Mouse (Mus musculus) midbrain, embryonic 14.5 days (tissue): Measurements from ENCODE around the gene Grem1. TPM values are rescaled to one million over a fixed set of nuclear protein-coding genes. Genes with fewer than 3 reads are reported as not detected.

Experiments
- ATAC-seq: fragments of 200-750 bp; cut with Nextera tagmentation; 2 replicates; pipeline ENCODE4 v1.8.0; 2017; ENCODE audit warnings: moderate number of reproducible peaks, moderate library complexity; ENCODE audit not compliant: low FRiP score, low TSS enrichment
- DNase-seq: peaks from one replicate; pipeline ENCODE4 v3.0.0-alpha.2; 2015
- H3K27ac ChIP-seq: fragments of 300-500 bp; sonication (generic); replicated peaks from 2 replicates; pipeline ENCODE4 v1.5.1; 2014; ENCODE audit warnings: mild to moderate bottlenecking, low read depth, low read length, moderate library complexity
- H3K27me3 ChIP-seq: fragments of 300-500 bp; sonication (generic); 2 replicates; pipeline ENCODE4 v1.6.1; 2014; ENCODE audit warnings: low read length, control low read depth, mixed read lengths; ENCODE audit not compliant: control insufficient read depth, insufficient read depth
- H3K36me3 ChIP-seq: fragments of 300-500 bp; sonication (generic); 2 replicates; pipeline ENCODE4 v1.6.1; 2014; ENCODE audit warnings: low read length, control low read depth; ENCODE audit not compliant: control insufficient read depth, insufficient read depth
- H3K4me1 ChIP-seq: fragments of 300-500 bp; sonication (generic); 2 replicates; pipeline ENCODE4 v1.6.1; 2014; ENCODE audit warnings: mild to moderate bottlenecking, antibody characterized with exemption, low read length, control low read depth; ENCODE audit not compliant: control insufficient read depth, insufficient read depth
- H3K4me2 ChIP-seq: fragments of 300-500 bp; sonication (generic); 2 replicates; pipeline ENCODE4 v1.6.1; 2014; ENCODE audit warnings: mild to moderate bottlenecking, low read length, moderate library complexity
- H3K4me3 ChIP-seq: fragments of 300-500 bp; sonication (generic); replicated peaks from 2 replicates; pipeline ENCODE4 v1.5.1; 2014; ENCODE audit warnings: low read depth, low read length
- H3K9ac ChIP-seq: fragments of 300-500 bp; sonication (generic); replicated peaks from 2 replicates; pipeline ENCODE4 v1.6.1; 2014; ENCODE audit warnings: mild to moderate bottlenecking, low read length, moderate library complexity
- H3K9me3 ChIP-seq: fragments of 300-500 bp; sonication (generic); 2 replicates; pipeline ENCODE4 v1.6.1; 2016; ENCODE audit warnings: low read length, control low read depth, mixed read lengths; ENCODE audit not compliant: control insufficient read depth
- WGBS: fragments of 180-500 bp; shearing (Covaris S2); extraction: QIAGEN DNeasy Blood & Tissue Kit; methylation state at CpG from one replicate; pipeline ENCODE4 v1.1.7; 2014; 5-methylcytosine and 5-hydroxymethylcytosine counted together
- polyA plus RNA-seq: library from polyadenylated mRNA; unstranded; fragments of >200 nt; fragmentation: Nextera tagmentation; extraction: Ambion mirVana; gene quantifications from 2 replicates; pipeline ENCODE4 v1.2.1, GENCODE M21; 2014

Gene Grem1
- polyA plus RNA-seq, 1 experiment from 2014 or later: 1.5 TPM

DNA sequence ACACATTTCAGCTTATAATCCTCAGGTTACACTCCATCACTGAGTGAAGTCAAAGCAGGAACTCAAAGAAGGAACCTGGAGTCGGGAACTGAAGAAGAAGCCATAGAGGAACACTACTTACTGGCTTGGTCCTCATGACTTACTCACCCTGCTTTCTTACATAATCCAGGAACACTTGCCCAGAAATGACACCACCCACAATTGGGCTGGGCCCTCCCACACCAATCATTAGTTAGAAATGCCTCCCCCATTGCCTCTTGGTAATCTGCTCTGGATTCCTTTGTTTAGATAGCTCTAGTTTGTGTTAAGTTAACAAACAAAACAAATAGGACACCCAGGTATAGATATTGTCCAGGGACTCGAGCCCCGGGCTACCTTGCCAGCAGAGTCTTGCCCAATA, 29.9 kb downstream of the Grem1 start:
- ATAC-seq (no peak), DNase-seq (no peak)
- Histone ChIP-seq H3K4me2 (no peak overlapping the region), H3K9me3 (no peaks in the 10 kb centered on the region), H3K4me1 (no peaks in the 10 kb centered on the region), H3K36me3 (no peaks in the 10 kb centered on the region), H3K9ac (no peak overlapping the region), H3K27ac (no peak overlapping the region), H3K27me3 (no peaks in the 10 kb centered on the region), H3K4me3 (no peak overlapping the region)
- 90% methylated on average over 3 of the region's 3 CpGs for WGBS

GRCm38 (mm10) chr2:113714801-113715200, 43.6 kb downstream of the Grem1 start:
- WGBS: 77% methylated on average over 2 of the region's 2 CpGs
- DNase-seq (no peak), ATAC-seq (no peak)
- H3K4me2 ChIP-seq: no peak overlapping the region
- no peak overlapping the region for H3K27ac ChIP-seq
- H3K36me3 ChIP-seq: no peaks in the 10 kb centered on the region
- H3K4me1 ChIP-seq: no peaks in the 10 kb centered on the region
- H3K27me3 ChIP-seq: no peaks in the 10 kb centered on the region
- no peaks in the 10 kb centered on the region for H3K9me3 ChIP-seq
- no peak overlapping the region for H3K4me3 ChIP-seq
- no peak overlapping the region for H3K9ac ChIP-seq

- Histone ChIP-seq H3K36me3 (no peaks in the 10 kb centered on the region), H3K4me3 (no peak overlapping the region), H3K4me2 (no peak overlapping the region), H3K9me3 (no peaks in the 10 kb centered on the region), H3K27ac (no peak overlapping the region), H3K4me1 (no peaks in the 10 kb centered on the region), H3K27me3 (no peaks in the 10 kb centered on the region), H3K9ac (no peak overlapping the region)
- ATAC-seq (no peak), DNase-seq (no peak)
- WGBS: 81% methylated on average over 2 of the region's 2 CpGs
Measured at GRCm38 (mm10) chr2:113713406-113713805, 45.0 kb downstream of the Grem1 start.

DNA sequence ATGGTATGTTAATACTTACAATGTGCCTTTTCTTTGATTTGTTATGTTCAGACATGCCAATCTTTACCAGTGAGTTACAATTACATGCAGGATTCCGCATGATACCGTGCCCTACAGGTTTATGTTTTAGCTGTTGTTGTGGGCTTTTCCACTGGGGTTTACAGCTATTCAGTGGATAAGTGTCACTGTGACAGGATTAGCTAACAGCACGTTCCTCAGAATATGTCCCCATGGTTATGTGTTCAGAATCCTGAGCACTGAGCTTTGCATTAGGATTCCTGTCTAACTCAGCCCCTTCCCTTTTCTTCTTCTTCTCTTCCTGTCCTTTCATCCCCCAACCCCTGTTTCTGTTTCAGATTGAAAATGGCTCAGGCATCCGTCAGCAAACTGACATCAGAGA, 50.9 kb downstream of the Grem1 start:
- 12% methylated on average over 4 of the region's 4 CpGs for WGBS

DNA sequence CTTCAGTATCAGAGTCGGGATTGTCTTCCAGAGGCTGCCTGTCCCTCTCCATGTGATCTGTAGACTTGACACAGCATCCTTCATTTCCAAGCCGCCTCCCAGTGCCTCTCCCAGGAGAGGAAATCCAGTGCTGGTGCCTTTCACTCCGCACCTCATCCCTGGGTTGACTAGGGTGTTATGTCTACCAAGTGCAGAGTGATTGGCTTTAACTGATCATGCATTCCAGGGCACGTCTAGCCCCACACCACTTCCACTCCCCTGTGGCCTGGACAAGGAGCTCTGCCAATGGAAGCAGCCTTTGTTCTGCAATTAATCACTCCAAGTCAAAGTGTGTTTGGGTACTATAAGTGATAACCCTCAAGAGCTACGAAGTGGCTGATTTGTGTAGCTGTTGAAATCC, 56.9 kb downstream of the Grem1 start:
- Histone ChIP-seq H3K9ac (no peak overlapping the region), H3K36me3 (no peaks in the 10 kb centered on the region), H3K4me2 (no peak overlapping the region), H3K4me3 (no peak overlapping the region), H3K27ac (no peak overlapping the region), H3K27me3 (no peaks in the 10 kb centered on the region), H3K9me3 (no peaks in the 10 kb centered on the region), H3K4me1 (no peaks in the 10 kb centered on the region)
- ATAC-seq (no peak), DNase-seq (no peak)
- 87% methylated on average over 5 of the region's 5 CpGs for WGBS

More for the DNA sequence above, 50.9 kb downstream of the Grem1 start:
- peak; percentile 58; the same call in 1 of the 2 replicates for ATAC-seq
- H3K27me3 ChIP-seq: no peaks in the 10 kb centered on the region
- no peaks in the 10 kb centered on the region for H3K36me3 ChIP-seq
- H3K9ac ChIP-seq: no peak overlapping the region
- 0 out of 2 replicates have a peak overlapping the region, but pooled peaks have one; percentile 26 for H3K27ac ChIP-seq
- no peaks in the 10 kb centered on the region for H3K4me1 ChIP-seq
- H3K4me3 ChIP-seq: no peak overlapping the region
- no peak overlapping the region for H3K4me2 ChIP-seq
- H3K9me3 ChIP-seq: no peaks in the 10 kb centered on the region
- peak; percentile 64 for DNase-seq

GRCm38 (mm10) chr2:113696647-113697046, 61.8 kb downstream of the Grem1 start:
- no peaks in the 10 kb centered on the region for H3K27me3 ChIP-seq
- no peaks in the 10 kb centered on the region for H3K36me3 ChIP-seq
- no peak overlapping the region for H3K9ac ChIP-seq
- no peak overlapping the region for H3K4me2 ChIP-seq
- no peak for ATAC-seq
- H3K27ac ChIP-seq: no peak overlapping the region
- H3K4me1 ChIP-seq: no peaks in the 10 kb centered on the region
- no peaks in the 10 kb centered on the region for H3K9me3 ChIP-seq
- WGBS: 90% methylated on average over 5 of the region's 5 CpGs
- no peak for DNase-seq
- no peak overlapping the region for H3K4me3 ChIP-seq

DNA sequence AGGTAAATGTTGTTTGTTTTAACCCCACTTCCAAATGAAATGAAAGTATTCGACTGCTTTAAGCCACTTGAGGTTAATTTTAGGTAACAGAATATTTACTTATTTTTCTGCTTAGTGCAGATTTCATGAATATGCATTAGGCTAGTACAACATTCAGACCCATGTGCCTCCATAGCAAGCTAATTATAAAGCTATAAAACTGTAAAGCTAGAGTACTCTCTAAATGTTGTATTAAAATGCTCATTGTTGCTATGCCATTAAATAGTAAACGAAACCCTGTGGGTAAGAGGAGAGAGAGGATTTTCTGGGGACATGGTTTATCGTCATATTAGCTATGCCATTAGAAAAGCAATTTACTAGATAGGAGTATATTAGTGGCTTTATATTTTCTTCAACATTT, 62.2 kb downstream of the Grem1 start:
- Histone ChIP-seq H3K36me3 (no peaks in the 10 kb centered on the region), H3K9ac (no peak overlapping the region), H3K9me3 (no peaks in the 10 kb centered on the region), H3K4me3 (no peak overlapping the region), H3K4me1 (no peaks in the 10 kb centered on the region), H3K27me3 (no peaks in the 10 kb centered on the region), H3K27ac (no peak overlapping the region), H3K4me2 (no peak overlapping the region)
- DNase-seq (no peak), ATAC-seq (no peak)
- 88% methylated on average over 3 of the region's 3 CpGs for whole genome bisulfite sequencing

Other genes starting within 250 kb of the Grem1 start
- gene Scg5, start 70.5 kb upstream of the Grem1 start, polyA plus RNA-seq: 251 and 296 TPM in 2 replicates
- gene Arhgap11a, start 90.0 kb upstream of the Grem1 start, polyA plus RNA-seq: 1.4 and 2.0 TPM in 2 replicates